Mouse (Mus musculus) embryonic facial prominence, embryonic 10.5 days (tissue): Measurements from ENCODE around the gene Rgs8. TPM values are rescaled to one million over a fixed set of nuclear protein-coding genes. Genes with fewer than 3 reads are reported as not detected.

Source experiments
- DNase-seq: peaks from one replicate; pipeline ENCODE4 v3.0.0-alpha.2; 2017; ENCODE audit warnings: low spot score
- H3K27ac ChIP-seq: fragments of 300-500 bp; sonication (generic); replicated peaks from 2 replicates; pipeline ENCODE4 v1.5.1; 2016; ENCODE audit warnings: mild to moderate bottlenecking
- H3K27me3 ChIP-seq: fragments of 300-500 bp; sonication (generic); replicated peaks from 2 replicates; pipeline ENCODE4 v1.6.1; 2016; ENCODE audit warnings: low read depth, mild to moderate bottlenecking; ENCODE audit not compliant: poor library complexity, severe bottlenecking
- H3K36me3 ChIP-seq: fragments of 300-500 bp; sonication (generic); replicated peaks from 2 replicates; pipeline ENCODE4 v1.6.1; 2016; ENCODE audit warnings: mild to moderate bottlenecking, moderate library complexity
- H3K4me1 ChIP-seq: fragments of 300-500 bp; sonication (generic); 2 replicates; pipeline ENCODE4 v1.6.1; 2016
- H3K4me3 ChIP-seq: fragments of 300-500 bp; sonication (generic); 2 replicates; pipeline ENCODE4 v1.5.1; 2016; ENCODE audit warnings: mild to moderate bottlenecking, moderate library complexity
- H3K9me3 ChIP-seq: fragments of 300-500 bp; sonication (generic); 2 replicates; pipeline ENCODE4 v1.6.1; 2016; ENCODE audit warnings: mild to moderate bottlenecking
- WGBS: fragments of 180-500 bp; shearing (Covaris S2); methylation state at CpG from one replicate; pipeline ENCODE4 v1.1.7; 2016; 5-methylcytosine and 5-hydroxymethylcytosine counted together
- polyA plus RNA-seq: library from polyadenylated mRNA; unstranded; fragments of >200 nt; fragmentation: Nextera tagmentation; extraction: Ambion mirVana; gene quantifications from 2 replicates; pipeline ENCODE4 v1.2.1, GENCODE M21; 2016

Rgs8 gene
- polyA plus RNA-seq, 1 experiment from 2014 or later: 2.3 TPM

DNA sequence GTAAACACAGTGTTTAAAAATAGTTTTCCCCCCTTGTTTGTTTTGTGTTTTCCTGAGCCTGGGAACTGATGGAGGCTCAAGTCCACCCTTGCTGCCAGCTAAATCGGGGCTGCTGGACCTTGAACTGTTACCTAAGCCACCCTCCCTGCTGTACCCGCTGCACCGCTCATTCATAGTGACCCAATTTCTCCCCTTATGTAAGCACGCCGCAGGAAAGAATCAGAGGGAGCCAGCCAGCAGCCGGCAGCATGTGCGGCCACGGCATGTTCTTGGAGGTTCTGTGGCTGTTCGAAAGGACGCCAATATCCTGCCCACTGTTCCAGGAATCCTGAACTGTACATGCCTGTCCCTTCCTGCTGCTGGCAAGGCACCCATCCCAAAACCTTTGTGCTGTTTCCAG lies 26.3 kb downstream of the Rgs8 start:
- Histone ChIP-seq H3K4me1 (peaks cover 24% of the 10 kb centered on the region; the same call in 1 of the 2 replicates), H3K27me3 (peaks cover 26% of the 10 kb centered on the region; the same call in 1 of the 2 replicates), H3K36me3 (no peaks in the 10 kb centered on the region), H3K4me3 (no peak overlapping the region), H3K9me3 (no peaks in the 10 kb centered on the region), H3K27ac (no peak overlapping the region)
- DNase-seq: no peak
- 70% methylated on average over 10 of the region's 10 CpGs for WGBS

GRCm38 (mm10) chr1:153679653-153680052 lies 26.8 kb downstream of the Rgs8 start:
- H3K27me3 ChIP-seq: peaks cover 26% of the 10 kb centered on the region; the same call in 1 of the 2 replicates
- H3K27ac ChIP-seq: no peak overlapping the region
- peaks cover 24% of the 10 kb centered on the region; the same call in 1 of the 2 replicates for H3K4me1 ChIP-seq
- H3K9me3 ChIP-seq: no peaks in the 10 kb centered on the region
- no peak for DNase-seq
- no peaks in the 10 kb centered on the region for H3K36me3 ChIP-seq
- 75% methylated on average over 3 of the region's 3 CpGs for WGBS
- no peak overlapping the region for H3K4me3 ChIP-seq

DNA sequence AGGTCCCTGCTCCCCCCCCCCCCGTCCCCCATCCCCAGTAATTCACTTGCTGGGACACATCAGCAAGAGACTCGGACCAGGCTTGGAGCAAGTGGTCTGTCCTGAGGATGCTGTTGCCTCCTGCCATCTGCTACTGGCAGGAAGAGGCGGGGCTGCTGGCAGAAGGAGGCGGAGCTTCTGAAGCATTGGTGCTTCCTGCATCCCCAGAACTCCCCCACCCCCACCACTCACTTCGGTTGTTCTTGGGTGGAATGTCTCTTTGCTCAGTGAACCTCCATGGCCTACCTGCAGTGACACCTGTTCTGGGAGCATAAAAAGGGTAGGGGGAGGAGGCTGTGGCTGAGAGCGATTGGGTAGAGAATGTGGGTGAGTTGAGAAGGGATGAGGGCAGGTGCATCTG lies 27.5 kb downstream of the Rgs8 start:
- WGBS: 68% methylated on average over 6 of the region's 6 CpGs
- DNase-seq: no peak
- Histone ChIP-seq H3K27me3 (peaks cover 26% of the 10 kb centered on the region; the same call in 1 of the 2 replicates), H3K27ac (no peak overlapping the region), H3K4me1 (peaks cover 29% of the 10 kb centered on the region), H3K4me3 (no peak overlapping the region), H3K9me3 (no peaks in the 10 kb centered on the region), H3K36me3 (no peaks in the 10 kb centered on the region)

- WGBS: 86% methylated on average over 2 of the region's 2 CpGs
Observed at GRCm38 (mm10) chr1:153681036-153681435, 28.2 kb downstream of the Rgs8 start.

GRCm38 (mm10) chr1:153683190-153683589 lies 30.4 kb downstream of the Rgs8 start:
- DNase-seq: no peak
- no peak overlapping the region for H3K4me3 ChIP-seq
- 0 out of 2 replicates have a peak, but pooled peaks cover 18% of the 10 kb centered on the region for H3K27me3 ChIP-seq
- 68% methylated on average over 11 of the region's 11 CpGs for whole genome bisulfite sequencing
- H3K9me3 ChIP-seq: no peaks in the 10 kb centered on the region
- H3K4me1 ChIP-seq: peaks cover 37% of the 10 kb centered on the region
- no peak overlapping the region for H3K27ac ChIP-seq
- H3K36me3 ChIP-seq: no peaks in the 10 kb centered on the region

More at GRCm38 (mm10) chr1:153681036-153681435, 28.2 kb downstream of the Rgs8 start:
- Histone ChIP-seq H3K9me3 (no peaks in the 10 kb centered on the region), H3K27me3 (peaks cover 26% of the 10 kb centered on the region; the same call in 1 of the 2 replicates), H3K36me3 (no peaks in the 10 kb centered on the region), H3K4me1 (peaks cover 35% of the 10 kb centered on the region), H3K4me3 (no peak overlapping the region), H3K27ac (no peak overlapping the region)
- no peak for DNase-seq

DNA sequence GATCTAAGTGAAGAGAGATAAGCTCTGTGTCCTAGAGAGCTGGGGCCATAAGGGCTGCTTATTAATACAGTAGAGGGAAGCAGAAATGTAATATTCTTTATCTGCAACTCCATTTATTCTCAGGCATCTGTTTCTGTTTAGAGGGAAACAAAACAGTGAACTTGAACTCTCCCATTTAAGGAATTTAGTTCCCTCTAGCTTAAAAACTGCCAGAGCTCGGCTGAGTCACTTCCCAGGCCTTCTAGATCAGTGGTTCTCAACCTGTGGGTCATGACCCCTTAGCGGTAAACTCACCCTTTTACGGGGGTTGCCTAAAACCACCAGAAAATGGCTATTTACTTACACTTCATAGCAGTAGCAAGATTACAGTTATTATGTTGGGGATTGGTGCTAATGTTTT lies 32.8 kb downstream of the Rgs8 start:
- 0 out of 2 replicates have a peak, but pooled peaks cover 4% of the 10 kb centered on the region for H3K27me3 ChIP-seq
- H3K4me1 ChIP-seq: peaks cover 24% of the 10 kb centered on the region
- H3K36me3 ChIP-seq: no peaks in the 10 kb centered on the region
- WGBS: 41% methylated on average over 3 of the region's 3 CpGs
- H3K9me3 ChIP-seq: no peaks in the 10 kb centered on the region
- no peak for DNase-seq
- H3K4me3 ChIP-seq: no peak overlapping the region
- H3K27ac ChIP-seq: no peak overlapping the region

DNA sequence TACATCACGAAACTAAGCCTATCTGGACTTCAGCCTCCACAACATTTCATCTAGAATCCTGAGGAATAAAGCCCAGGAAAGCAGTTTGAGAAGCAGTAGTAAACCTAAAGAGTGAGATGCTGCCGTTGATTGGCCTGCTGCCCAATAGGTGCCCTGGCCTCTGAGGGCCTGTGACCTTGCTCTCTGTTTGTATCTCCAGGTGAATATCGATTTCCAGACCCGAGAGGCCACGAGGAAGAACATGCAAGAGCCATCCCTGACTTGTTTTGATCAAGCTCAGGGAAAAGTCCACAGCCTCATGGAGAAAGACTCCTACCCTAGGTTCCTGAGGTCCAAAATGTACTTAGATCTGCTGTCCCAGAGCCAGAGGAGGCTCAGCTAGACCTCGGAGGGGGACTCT lies 39.7 kb downstream of the Rgs8 start:
- Histone ChIP-seq H3K9me3 (no peaks in the 10 kb centered on the region), H3K27ac (no peak overlapping the region), H3K4me3 (no peak overlapping the region), H3K4me1 (0 out of 2 replicates have a peak, but pooled peaks cover 3% of the 10 kb centered on the region), H3K27me3 (0 out of 2 replicates have a peak, but pooled peaks cover 7% of the 10 kb centered on the region), H3K36me3 (no peaks in the 10 kb centered on the region)
- DNase-seq: no peak
- 83% methylated on average over 6 of the region's 6 CpGs for WGBS

GRCm38 (mm10) chr1:153694372-153695120 lies 41.7 kb downstream of the Rgs8 start:
- H3K27me3 ChIP-seq: 0 out of 2 replicates have a peak, but pooled peaks cover 7% of the 10 kb centered on the region
- H3K9me3 ChIP-seq: no peaks in the 10 kb centered on the region
- no peak for DNase-seq
- no peak overlapping the region for H3K27ac ChIP-seq
- no peaks in the 10 kb centered on the region for H3K36me3 ChIP-seq
- H3K4me3 ChIP-seq: no peak overlapping the region
- peaks cover 22% of the 10 kb centered on the region for H3K4me1 ChIP-seq
- 92% methylated on average over 6 of the region's 6 CpGs for WGBS

- WGBS: 92% methylated on average over 10 of the region's 10 CpGs
- DNase-seq: no peak
- Histone ChIP-seq H3K27me3 (0 out of 2 replicates have a peak, but pooled peaks cover 7% of the 10 kb centered on the region), H3K4me3 (no peak overlapping the region), H3K4me1 (peaks cover 31% of the 10 kb centered on the region), H3K9me3 (no peaks in the 10 kb centered on the region), H3K36me3 (no peaks in the 10 kb centered on the region), H3K27ac (no peak overlapping the region)
Observed at GRCm38 (mm10) chr1:153695398-153695797, 42.6 kb downstream of the Rgs8 start.

DNA sequence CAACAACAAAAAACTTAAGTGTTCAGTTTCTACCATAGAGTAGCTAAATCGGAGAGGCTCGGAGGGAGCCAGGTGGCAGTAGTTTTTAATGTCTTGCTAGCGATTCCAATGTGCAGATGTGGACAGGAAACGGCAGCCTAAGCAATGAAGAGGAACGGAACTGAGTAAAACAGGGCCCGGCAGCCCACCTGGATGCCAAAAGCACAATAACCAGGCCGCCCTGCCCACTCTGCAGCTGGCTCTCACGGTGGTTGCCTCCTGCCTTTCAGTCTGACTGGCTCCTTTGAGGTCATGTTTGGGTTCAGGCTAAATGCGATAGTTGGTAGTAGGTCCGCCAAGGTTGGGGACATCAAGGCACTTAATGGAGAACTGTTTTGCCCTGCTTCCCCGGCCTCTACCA lies 43.3 kb downstream of the Rgs8 start:
- Histone ChIP-seq H3K4me1 (peaks cover 33% of the 10 kb centered on the region), H3K9me3 (no peaks in the 10 kb centered on the region), H3K27me3 (peaks cover 7% of the 10 kb centered on the region; the same call in 1 of the 2 replicates), H3K4me3 (no peak overlapping the region), H3K27ac (no peak overlapping the region), H3K36me3 (no peaks in the 10 kb centered on the region)
- DNase-seq: no peak
- WGBS: 91% methylated on average over 11 of the region's 11 CpGs

DNA sequence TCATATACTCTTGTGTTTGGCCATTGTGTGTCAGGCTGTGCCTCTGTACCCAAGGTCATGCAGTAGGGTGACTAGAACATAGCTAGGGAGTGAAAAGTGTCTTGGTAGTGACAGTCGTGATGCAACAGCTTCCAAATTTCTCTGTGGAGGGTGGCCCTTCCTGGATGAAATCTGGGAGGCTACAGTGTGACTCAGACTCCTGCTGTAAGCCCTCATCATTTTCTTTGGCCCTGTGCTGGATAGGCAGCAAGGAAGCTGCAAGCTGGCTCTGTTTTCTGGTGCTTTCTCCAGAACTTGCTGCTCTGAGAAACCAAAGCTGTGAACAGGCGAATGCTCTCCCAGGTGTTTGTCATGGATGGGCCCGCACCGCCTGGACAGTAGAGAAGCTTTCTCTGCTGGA lies 43.7 kb downstream of the Rgs8 start:
- Histone ChIP-seq H3K27me3 (peaks cover 7% of the 10 kb centered on the region; the same call in 1 of the 2 replicates), H3K36me3 (no peaks in the 10 kb centered on the region), H3K4me1 (peaks cover 33% of the 10 kb centered on the region), H3K9me3 (no peaks in the 10 kb centered on the region), H3K27ac (no peak overlapping the region), H3K4me3 (no peak overlapping the region)
- WGBS: 90% methylated on average over 4 of the region's 4 CpGs
- no peak for DNase-seq

DNA sequence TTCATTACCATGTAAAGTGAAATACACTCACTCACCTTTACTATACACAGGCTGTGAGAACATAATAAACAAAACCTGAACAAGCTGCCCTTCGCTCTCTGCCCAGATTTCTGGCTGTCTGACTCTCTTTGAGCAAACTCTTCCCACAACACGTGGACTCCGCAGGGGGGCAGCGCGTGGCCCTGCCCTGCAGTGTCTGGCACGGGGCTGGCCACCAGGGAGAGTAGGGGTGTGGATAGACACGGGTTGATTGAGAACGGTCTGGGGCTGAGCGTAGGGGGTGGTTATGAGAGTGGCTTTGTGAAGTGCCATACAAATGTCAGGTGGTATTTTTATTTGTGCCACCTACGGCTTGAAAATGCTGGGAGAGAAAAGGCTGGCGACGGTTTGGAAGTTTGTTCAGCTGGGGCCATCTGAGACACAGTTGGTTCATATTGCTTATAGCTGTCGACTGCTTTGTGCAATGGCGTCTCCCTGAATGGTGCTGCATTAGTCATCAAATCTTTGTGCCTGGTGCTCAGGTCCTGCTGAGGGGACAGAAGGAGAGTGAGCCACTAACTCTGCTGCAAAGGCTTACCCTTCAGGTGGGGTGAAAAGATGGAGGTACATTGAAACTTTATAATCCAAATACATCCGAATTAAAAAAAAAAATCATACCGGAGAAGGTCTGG lies 44.9 kb downstream of the Rgs8 start:
- Histone ChIP-seq H3K4me3 (no peak overlapping the region), H3K27ac (no peak overlapping the region), H3K9me3 (no peaks in the 10 kb centered on the region), H3K4me1 (peaks cover 44% of the 10 kb centered on the region), H3K36me3 (no peaks in the 10 kb centered on the region), H3K27me3 (peaks cover 7% of the 10 kb centered on the region; the same call in 1 of the 2 replicates)
- DNase-seq: no peak
- WGBS: 74% methylated on average over 16 of the region's 16 CpGs
